Mouse (Mus musculus): ENCODE results near the gene Repin1.
A peak's percentile ranks its signal among the peaks of the same experiment; 100 is the strongest.
"Not testable (repeated sequence)": the region's sequence is repeated elsewhere in the genome, so short reads cannot be mapped to it uniquely, and the experiment has no call there.

Repin1 gene

DNA sequence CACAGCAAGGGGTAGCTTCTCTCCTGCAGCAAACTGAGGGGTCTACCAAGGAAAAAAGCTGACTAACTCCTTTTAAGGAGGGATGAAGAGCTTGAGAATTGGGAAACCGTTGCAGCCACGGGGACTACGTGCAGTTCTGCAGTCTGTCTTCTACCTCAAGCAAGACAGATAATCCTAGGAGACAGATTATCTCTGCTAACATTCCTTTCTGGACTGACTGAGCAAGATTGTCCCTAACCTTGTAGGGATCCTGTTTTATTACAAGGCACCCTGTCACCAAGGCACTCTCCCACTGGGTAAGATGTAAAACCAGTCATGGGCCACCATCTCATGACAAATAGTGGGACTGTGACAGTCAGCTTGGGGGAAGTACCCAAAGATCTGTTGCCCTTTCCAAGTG lies 12.4 kb upstream of the Repin1 start:
- no peak for DNase-seq

DNA sequence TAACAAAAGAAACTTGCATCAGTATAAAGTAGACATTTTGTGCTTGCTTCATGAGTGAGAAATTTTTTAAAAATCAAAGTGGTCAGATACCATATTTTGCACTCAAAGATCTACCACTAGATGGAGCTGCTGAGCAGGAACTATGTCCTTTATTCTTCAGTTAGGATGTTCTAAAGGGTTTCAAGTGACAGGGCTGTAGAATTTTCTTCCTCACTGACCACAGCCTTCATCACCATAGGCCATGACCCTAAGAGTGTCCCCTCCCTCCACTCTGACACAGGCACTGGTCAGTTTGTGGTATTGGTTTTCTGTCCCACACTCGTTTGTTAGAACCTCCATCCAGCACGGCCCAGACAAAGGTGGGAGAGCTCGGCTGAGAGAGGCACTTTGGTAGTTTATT lies 11.6 kb upstream of the Repin1 start:
- DNase-seq: no peak

DNA sequence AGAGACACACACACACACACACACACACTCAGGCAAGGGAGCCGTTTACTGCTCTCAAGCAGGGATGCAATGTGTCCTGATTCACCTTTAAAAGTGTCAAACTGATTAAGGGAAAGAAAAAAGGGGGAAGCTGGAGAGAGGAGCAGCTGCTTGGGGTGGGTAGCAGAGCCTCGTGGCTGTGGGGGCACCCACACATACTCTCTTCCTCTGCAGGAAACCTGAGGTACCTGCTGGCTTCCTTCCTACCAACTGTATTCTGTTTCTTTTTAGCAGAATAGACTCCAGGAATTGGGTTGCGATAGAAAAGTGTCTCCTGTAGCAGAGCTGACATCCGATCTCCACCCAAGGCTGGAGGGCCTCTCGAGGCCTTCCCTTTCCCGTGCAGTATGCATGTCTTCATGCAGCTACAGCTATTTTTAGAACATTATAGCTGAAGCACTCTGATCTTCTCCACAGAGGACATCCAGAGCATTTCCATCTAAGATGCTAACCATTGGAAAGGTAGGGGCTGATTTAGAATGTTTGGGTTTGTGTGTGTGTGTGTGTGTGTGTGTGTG lies 4.4 kb upstream of the Repin1 start, which contains the start of gene Gm45021:
Gene Gm45021 (plus strand): TSS at position 417 of the 557 bp plus-strand sequence.
- no peak for DNase-seq

GRCm38 (mm10) chr6:48591221-48591845 lies 2.4 kb upstream of the Repin1 start:
- peak; percentile 28 for DNase-seq

DNA sequence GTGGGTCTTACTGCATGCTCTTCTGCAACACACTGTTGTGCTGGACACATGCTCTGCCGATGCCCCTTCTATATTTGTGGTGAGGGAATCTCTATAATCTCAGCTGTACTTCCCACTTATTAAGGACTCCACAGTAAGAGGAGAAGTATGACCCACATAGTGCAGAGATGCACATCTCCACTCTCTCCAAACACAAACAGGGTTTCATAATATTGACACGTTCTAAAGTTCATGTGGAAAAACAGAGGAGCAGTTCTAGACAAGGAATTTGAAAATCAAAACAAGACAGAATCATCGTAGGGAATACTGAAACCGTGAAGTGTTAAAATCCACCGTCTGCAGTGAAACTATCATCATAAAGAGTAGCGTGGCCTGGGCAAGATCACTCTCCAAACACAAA lies 1.8 kb upstream of the Repin1 start:
- no peak for DNase-seq

DNA sequence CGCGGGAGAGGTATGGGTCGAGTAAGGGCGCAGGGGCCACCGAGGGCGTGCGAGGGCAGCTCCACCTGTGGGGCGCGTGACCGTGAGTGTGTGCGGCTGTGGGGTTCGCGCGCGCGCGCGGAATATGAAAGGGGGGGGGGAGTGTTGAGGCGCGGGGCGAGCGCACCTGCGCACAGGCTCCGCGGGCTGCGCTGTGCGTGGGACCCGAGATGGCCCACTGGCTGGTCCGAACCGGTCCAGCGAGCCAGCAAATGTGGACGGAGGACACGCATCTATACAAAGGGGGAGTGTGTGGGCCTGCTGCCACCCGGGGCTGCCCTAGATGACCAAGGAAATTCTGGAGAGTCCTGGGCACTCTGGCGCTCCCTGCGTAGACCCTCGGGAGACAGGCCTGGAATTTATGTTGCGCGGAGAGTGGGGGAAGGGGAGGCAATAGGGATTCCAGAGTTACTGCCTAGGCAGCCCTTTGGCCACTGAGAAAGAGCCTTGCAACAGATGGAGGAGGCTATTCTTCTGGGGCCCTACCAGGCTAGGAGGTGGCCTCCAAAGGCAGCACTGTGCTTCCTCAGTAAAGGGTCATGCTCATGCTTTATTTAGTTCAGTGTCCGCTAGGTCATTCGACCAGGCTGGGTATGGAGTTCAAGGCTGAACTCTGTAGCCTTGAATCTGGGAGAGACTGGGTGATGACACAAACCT lies 508 bp downstream of the Repin1 start:
- no peak for DNase-seq

GRCm38 (mm10) chr6:48595278-48595677 lies 1.6 kb downstream of the Repin1 start:
- peak; percentile 39 for DNase-seq

- no peak for DNase-seq
Observed at GRCm38 (mm10) chr6:48596545-48597232, 3.0 kb downstream of the Repin1 start.

- DNase-seq: no peak
Observed at GRCm38 (mm10) chr6:48597233-48597625, 3.5 kb downstream of the Repin1 start.

GRCm38 (mm10) chr6:48600594-48600993 lies 6.9 kb downstream of the Repin1 start:
- no peak for DNase-seq

DNA sequence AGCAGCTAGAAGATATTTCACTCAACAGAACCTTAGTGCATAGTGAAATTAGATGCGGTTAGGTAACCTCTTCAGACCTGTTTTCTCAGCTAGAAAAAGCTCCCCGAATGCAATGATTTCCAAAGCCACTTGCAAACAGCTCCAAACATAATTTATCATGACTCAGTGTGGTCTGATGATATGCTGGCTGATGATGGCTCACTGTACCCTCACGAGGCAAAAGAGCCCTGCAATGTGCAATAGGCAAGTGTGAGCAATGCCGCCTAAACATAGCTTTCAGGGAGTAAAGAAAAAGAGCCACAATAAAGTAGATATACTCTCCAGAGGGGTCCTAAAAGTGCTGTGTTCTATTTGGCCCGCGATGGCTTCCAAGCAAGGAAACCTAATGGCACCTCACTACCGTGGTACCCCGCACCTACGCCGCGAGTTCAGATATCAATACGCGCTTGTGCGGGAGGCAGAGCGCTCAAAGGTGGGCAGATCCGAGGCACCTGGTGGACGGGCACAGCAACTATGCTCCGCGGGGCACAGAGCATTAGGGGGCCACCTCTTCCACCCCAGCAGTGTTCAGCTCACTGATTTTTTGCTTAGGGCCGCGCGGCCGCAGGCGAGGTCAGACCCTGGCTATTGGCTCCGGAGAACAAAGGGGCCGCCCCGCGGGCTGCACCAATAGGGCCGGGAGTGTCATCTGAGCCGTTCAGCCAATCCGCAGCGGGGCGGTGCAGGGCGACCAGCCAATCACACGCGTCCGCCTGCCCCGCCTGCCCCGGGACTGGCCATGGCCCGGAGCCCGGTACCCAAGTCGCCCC lies 7.8 kb downstream of the Repin1 start, which contains the start of gene Zfp775:
Gene Zfp775 (plus strand): TSS at position 793 of the 809 bp plus-strand sequence.
- peak; percentile 97 for DNase-seq

- DNase-seq: no peak
Observed at GRCm38 (mm10) chr6:48602080-48602741, 8.5 kb downstream of the Repin1 start.

- DNase-seq: no peak
Observed at GRCm38 (mm10) chr6:48608124-48608523, 14.4 kb downstream of the Repin1 start.

- DNase-seq: no peak
Observed at GRCm38 (mm10) chr6:48609512-48609911, 15.8 kb downstream of the Repin1 start.

- DNase-seq: no peak
Observed at GRCm38 (mm10) chr6:48610657-48611056, 17.0 kb downstream of the Repin1 start.

DNA sequence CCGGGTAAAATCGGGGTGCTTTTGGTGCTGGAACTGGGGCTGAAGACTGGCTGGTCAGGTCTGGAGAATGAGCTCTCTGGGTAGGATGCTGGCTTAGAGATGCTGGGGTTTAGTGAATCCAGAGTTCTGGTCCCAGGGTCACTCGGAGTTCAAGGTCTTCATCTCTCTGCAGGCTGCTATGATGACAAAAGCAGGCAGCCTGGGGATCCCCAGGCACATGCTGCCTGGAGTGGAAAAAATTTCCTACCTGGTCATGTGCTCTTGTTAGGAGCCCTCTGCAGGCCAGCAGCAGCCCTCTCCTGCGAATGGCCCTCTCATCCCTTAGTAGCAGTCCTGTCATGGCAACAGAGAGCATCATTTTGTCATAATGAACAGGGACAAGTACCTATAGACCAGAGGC lies 19.8 kb downstream of the Repin1 start:
- no peak for DNase-seq

DNA sequence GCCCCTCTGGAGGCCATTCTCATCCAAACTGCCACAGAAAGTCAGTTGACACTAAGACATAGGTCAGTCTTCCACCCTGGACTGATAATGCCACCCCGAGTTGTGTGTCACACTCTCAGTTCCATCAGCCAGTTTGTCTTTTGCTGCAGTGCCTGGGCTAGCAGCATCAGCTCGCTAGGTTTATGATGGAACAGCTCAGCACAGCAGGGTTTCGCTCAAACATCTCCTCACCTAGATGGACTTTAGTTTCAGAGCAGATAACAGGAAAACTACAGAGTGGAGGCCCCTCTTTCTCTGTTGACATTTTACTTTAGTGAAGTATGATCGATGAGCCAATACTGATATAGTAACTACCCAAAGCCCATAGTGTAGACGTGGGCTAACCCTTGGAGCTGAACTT lies 21.1 kb downstream of the Repin1 start:
- no peak for DNase-seq

DNA sequence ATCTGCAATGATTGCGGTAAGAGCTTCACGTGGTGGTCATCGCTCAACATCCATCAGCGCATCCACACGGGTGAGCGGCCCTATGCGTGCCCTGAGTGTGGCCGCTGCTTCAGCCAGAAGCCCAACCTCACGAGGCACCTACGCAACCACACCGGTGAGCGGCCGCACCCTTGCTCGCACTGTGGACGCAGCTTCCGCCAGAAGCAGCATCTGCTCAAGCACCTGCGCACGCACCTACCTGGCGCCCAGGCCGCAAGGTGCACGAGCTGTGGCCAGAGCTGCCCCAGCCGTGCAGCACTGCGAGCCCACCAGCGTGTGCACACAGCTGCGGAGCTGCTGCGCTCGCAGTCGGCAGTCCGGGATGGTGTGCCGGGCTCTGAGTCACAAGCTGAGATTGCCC lies 26.3 kb downstream of the Repin1 start:
- no peak for DNase-seq

GRCm38 (mm10) chr6:48622186-48622843 lies 28.6 kb downstream of the Repin1 start:
- DNase-seq: not testable (repeated sequence)

- DNase-seq: no peak
Observed at GRCm38 (mm10) chr6:48623460-48623859, 29.8 kb downstream of the Repin1 start.

DNA sequence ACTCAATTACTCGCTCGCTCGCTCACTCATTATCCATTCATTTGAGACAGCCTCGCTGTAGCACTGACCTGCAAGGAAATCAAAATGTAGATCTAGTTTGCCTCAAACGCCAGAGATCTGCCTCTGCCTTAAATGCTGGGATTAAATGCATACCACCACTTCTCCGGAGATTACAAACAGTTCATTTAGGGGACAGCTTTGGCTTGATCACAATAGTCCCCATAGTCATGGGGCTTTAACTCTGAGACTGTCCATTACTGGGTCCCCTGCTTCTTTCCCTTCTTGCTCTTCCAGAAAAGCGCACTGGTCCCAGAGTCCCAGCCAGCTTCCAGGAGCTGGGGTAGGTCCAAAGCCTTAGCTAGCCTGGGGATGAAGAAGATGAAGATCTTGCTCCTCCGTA lies 32.8 kb downstream of the Repin1 start, which contains the start of gene AI854703:
Gene AI854703 (plus strand): TSS at position 301 of the 400 bp plus-strand sequence.
- DNase-seq: no peak

GRCm38 (mm10) chr6:48626984-48627383 lies 33.3 kb downstream of the Repin1 start:
- DNase-seq: peak; percentile 82

Data from kidney, adult 18-20 months (tissue).